Mouse (Mus musculus) thymus, postnatal 36 days (tissue): ENCODE data around the gene Zfp558.
"Not testable (repeated sequence)": the region's sequence is repeated elsewhere in the genome, so short reads cannot be mapped to it uniquely, and the experiment has no call there.

Experiments used
- DNase-seq, 2 experiments: peaks; one replicate each; pipeline ENCODE4 v3.0.0; 2022; ENCODE audit warnings: mixed read lengths in 2 of 2

Gene Zfp558

DNA sequence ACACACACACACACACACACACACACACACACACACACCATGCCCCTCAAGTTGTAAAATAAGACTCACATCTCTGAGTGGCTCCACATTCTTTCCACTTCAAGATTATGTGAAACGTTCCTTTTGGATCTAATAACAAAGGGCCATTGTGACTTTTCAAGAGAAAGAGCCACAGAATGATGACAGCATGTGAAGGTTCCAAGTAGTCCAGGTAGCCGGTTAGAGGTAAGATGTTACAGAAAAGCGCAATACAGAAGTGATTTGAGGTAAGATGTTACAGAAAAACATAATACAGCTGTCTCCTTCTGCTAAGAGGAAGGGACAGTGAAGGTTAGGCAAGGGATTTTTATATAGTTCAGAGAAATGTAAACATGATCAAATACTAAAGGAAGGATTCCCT, at the start of gene Zfp558, which contains the start of gene Mbd3l1:
TSS of gene Zfp558 (minus strand) at position 101 of the 400 bp plus-strand sequence.
TSS of gene Mbd3l1 (plus strand) at position 192 of the 400 bp plus-strand sequence.
- DNase-seq = no peak

DNA sequence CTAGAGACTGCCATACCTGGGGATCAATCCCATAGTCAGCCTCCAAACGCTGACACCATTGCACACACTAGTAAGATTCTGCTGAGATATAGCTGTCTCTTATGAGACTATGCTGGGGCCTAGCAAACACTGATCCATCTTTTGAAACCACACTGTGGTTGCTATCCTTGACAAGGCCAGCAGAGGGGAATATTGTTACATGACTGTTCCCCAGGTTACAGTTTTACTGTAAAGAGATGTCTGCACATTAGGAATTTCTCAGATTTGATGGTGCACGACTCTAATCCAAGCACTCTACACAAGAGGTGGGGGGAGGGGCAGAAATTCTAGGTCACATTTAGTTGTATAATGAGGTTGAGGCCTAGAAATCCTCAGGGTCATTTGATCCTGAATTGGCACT, 30.0 kb upstream of the Zfp558 start:
- DNase-seq = no peak

DNA sequence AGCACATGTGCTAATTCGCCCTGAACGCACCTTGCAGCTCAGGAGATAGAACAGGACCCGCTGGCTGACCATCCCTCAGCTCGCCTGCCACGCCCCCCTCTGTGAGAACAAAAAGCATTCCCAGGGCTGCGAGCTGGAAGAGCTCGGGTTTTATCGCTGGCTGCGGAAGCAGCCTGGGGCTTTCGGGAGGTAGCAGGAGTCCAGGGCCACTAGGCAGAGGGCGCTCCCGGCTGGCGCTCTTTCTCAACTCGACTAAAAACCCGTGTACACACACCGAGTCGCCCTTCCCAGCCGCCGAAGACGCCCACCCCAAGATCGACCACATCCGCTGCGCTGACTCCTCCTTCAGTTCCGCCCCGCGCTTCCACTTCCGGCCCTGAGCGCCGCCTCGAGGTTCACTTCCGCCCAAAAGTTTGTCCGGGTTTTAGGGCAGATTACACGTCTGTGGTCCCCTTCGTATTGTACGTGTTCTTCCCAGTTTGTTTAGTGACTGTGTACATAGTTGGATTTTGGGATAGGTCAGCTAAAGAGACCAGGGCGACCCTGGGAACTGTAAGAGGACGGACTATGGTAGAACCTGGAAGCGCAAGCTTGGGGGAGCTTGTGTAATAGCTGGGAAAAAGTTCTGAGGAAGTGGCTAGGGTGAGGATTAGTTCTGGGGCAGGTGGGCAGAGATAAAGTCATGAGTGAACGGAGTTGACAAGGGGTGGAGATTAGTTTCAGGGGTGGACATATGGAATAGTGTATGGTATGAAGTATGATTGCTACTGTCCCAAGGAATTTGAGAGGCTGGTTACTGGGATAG, 4.5 kb downstream of the Zfp558 start:
- DNase-seq = peak; percentile 75 to 79

DNA sequence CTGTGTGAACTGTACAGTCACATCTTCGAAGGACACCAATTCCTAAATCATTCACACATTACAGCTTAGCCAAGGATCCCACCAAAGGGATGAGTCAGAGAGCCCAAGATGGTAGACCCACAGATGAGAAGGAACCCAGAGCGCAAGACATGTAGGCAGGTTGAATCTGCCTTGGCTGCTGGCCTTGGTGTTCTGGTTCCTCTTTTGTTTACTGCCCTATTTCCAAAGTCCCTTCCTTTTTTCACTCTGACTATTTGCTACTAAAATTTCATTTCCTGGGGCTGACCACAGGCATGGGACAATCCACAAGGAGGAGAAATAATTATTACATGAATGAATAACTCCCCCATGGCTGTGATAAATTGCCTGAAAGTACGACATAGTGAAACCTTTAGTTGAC, 10.1 kb downstream of the Zfp558 start:
- no peak for DNase-seq

DNA sequence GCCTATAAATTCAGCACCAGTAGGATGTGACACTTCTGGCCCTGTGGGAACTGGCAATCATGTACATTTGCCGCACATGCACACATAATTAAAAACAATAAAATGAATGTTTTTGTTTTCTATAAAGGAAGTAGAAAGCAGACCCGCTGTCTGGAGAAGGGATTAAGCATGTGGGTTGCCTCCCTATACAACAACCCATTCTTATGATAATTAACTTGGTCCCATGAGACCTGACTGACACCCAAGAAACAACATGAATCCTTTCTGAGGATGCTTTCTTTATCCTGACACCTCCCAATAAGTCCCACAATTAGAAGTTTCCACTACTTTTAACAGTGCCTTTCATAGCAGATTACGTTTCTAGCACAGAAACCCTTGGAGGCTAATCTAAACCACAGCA, 10.7 kb downstream of the Zfp558 start:
- no peak for DNase-seq

DNA sequence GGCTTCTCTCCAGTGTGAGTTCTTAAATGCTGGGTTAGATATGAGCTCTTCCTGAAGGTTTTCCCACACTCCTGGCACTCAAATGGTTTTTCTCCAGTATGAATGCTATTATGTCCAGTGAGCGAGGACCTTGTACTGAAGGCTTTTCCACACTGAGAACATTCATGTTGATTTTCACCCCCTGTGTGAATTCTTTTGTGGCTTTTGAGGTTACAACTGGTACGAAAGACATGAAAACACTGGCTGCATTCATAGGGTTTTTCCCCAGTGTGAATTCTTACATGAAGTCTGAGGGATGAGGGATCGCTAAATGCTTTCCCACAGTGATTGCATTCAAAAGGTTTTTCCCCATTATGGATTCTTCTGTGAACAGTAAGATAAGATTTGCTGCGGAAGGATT, 21.5 kb downstream of the Zfp558 start:
- no peak for DNase-seq

DNA sequence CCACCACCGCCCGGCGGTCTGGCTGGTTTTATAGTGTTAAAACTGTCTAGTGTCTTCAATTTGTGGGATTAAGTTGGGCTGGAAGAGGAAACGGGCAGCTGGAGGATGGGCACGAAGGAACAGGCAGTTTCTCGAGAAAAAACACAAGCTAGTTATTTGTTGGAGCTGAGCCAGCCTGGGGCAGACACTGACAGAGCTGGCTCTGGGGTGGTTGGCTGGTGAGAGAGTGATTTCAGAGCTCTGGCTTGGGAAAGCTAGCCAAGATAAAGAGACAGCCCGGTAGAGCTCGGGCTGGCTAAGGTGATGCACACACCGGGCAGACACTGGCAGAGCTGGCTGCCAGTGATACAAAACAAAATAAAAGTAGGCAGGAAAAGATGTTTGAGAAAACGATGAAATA, 46.4 kb downstream of the Zfp558 start:
- no peak for DNase-seq

DNA sequence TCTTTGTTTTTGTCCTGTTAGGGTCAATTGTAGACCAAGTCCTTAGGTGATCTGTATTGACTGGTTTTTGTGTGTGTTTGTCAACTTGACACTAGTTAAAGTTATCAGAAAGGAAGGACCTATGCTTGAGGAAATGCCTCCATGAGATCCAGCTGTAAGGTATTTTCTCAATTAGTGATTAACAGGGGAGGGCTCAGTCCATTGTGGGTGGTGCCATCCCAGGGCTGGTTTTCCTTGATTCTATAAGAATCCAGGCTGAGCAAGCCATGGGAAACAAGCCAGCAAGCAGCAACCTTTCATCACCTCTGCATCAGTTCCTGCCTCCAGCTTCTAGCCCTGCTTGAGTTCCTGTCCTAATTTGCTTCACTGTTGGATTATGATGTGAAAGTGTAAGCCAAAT, 47.7 kb downstream of the Zfp558 start, which contains the start of gene Mbd3l2:
TSS of gene Mbd3l2 (plus strand) at position 301 of the 400 bp plus-strand sequence.
- no peak for DNase-seq

DNA sequence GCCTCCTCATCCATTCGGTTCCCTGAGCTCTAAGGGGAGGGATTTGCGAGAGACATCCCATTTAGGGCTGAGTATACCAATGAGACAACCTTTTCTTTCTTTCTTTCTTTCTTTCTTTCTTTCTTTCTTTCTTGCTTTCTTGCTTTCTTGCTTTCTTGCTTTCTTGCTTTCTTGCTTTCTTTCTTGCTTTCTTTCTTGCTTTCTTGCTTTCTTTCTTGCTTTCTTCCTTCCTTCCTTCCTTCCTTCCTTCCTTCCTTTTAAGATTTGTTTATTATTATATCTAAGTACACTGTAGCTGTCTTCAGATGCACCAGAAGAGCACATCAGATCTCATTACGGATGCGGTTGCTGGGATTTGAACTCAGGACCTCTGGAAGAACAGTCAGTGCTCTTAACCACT, 65.7 kb downstream of the Zfp558 start:
- not testable (repeated sequence) for DNase-seq
